Mouse (Mus musculus) left cerebral cortex, adult 11 months (tissue): ENCODE results near the gene Bcl6b.

Experiments
- DNase-seq: peaks from one replicate; pipeline ENCODE4 v3.0.0; 2022; ENCODE audit warnings: low spot score

Gene Bcl6b

DNA sequence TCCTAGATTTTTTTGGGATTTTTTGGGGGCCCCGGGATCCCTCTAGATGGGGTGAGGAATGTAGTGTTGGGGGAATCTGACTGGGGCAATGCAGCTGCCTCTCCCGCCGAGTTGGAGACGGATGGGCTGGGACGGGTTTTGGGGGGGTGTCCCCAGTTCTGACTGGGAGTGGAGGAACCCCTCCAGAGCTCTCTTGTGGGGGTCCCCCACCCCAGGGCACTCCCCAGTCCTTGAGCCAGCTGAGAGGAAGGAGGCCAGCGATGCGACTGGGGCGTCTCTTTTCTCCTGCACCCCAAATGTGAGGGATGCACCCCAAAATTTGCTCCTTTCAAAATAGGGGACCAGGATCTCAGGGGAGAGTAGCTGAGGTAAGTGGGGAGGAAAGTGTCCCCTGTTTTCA is 3.4 kb upstream of the Bcl6b start:
- no peak for DNase-seq

DNA sequence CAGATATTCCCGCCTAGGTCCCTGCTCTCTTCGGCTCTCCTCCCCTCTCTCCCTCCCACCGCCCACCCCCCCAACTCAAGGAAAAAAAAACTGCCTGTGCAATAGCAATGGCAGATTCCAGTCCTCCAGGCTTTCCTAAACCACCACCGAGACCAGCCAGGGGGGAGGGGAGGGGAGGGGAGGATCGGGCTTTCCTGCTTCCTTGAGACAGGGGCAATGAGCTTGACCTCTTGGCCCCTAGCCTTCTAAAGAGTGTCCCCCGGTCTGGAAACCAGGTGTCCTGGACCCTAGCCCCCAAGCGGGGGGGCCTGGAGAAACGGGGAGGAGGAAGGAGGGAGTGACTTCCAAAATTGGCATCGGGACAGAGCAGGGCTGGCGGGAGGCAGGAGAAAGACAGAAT is 2.9 kb upstream of the Bcl6b start:
- DNase-seq: no peak

DNA sequence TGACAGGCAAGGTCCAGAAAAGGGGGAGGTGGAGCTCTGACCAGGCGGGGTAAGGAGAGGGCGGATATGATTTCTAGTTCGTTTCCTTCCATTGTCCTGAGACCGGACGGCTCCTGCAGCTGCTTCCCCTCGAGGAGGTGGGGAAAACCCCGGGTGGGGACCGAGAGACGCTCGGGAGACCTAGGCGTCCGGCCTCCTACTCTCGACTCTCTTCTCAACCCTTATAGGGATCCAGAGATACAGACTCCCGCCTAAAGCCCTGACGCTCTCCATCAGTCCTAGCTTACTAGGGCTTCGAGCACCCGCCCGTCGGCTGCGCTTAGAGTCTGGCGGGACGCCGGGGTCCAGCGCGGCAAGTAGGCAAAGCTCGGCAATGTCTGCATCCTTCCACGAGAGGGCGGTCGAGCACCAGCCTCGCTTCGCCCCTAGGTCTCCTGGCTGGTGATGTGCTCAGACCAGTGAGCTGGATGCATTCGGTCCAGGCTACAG is 685 bp upstream of the Bcl6b start:
- no peak for DNase-seq

DNA sequence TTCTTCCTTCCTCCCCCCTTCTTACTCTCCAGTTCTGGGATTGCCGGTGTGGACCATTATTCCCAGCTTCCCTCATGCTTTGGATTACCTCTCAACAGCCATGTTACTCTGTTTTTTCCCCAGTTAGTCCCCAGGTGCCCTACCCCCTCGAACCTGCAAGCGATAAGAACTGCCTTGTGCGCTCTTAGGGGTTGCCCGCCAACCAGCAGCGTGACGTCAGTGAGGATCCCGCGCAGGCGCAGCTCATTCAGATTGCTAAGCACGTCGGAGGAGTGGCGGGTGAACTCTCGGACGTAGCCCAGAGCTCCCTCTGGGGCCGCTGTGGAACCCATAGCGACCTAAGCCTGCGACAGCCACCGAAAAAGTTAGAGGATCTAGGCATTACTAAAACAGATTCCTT is 770 bp downstream of the Bcl6b start:
- no peak for DNase-seq

DNA sequence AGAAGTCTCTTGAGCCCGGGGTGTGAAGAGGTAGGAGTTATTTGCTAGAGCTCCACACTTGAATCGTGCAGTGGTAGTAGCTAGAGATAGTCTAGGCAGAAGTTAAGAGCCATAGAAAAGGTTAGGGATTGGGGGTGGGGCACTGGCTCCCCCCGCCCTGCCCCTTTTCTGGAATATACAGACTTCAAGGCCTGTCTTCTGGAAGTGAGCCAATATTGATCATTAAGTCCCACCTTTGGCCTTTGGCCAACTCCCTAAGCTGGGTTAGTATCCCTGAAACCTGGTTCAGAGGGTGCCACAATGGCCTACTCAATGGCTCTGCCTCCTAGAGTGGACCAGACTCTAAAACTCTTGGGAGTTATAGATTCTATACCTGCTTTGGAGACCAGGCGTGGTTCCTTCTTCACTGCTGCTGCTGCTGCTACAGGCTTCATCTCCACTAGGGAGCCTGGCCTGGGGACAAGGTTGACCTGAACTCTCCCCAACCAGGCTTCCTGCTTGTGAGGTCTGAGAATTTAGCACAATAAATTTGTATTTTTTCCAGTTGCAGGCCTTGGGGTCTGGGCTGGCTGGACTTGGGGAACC is 1.8 kb downstream of the Bcl6b start:
- no peak for DNase-seq

DNA sequence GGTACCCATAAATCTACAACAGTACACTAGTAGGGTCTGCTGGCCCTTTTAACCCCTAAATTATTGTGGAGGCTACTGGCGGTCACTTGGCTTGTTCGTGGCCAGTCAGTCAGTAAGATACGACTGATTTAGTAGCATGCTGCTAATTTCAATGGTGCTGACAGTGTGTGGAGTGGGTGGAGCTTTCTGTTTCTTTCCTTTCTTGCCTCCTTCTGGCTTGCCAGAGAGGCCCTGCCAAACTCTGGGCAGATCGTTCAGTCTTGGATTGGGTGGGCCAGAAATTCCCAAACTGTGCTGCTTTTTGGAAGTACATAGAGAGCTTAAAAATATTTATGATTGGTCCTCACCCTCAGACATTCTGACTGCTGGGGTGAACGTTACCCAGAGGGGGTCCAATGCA is 2.5 kb downstream of the Bcl6b start:
- DNase-seq: no peak

DNA sequence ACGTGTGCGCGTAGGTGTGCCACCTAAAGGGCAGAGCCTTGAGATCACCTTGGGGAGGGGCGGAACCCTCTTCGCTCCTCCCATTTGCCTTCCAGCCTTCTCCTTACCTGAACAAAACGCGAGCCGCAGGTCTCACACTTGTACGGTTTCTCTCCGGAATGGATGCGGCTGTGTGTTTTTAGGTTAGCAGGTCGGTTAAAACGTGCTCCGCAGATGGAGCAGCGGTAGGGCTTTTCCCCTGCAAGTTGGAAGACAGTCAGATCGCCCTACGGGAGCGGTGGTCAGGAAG is 3.1 kb downstream of the Bcl6b start:
- DNase-seq: no peak

DNA sequence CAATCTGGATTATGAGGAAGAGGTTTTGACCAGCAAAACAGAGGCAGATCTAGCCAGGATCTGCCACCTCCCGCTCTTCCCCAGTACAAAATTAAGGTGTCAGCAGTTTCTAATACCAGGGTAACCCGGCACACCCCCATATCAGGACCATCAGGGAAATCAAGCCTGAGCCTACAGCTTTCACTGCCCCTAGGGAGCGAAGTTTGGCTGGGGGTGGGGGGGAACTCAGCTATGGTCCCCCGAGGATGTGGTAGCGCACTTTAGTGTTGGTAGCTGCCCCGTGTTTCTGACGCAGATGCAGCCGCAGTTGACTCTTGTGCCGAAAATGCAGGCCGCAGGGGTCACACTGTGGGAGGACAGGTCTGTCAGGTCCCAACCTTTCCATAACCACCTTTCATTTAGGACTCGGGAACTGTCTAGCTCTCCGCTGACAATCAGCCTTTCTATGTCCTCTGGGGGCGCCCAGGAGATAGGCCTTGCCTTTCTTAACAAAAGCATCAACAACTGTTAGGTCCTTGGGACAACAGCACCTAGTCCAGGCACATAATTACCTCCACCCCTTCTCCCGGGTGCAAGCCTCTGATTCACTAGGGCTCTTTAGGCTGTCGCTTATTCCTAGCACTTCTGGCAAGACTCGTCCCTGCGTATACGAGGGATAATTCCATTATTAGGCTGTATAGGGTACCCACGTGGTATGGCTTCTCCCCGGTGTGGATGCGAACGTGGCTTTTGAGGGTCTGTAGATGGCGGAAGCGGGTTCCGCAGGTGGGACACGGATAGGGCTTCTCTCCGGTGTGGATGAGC is 3.6 kb downstream of the Bcl6b start:
- no peak for DNase-seq

DNA sequence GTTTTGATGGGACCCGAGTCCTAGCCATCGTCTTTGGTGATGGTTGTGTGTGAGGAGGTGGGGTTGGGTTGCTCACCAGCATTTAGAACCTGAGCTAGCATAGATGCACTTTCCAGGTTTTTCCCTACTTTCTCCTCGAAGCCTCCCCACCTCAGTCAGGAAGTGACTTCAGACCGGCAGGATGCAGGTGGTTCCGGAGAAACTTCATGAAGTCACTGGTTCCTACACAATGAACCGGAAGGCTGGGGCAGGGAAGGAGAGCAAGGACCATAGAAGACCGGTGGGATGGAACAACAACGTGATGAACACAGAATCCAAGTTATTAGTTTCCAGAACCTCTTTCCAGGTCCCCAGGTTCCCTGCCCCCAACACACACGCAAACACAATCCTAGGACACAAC is 5.9 kb downstream of the Bcl6b start:
- no peak for DNase-seq

DNA sequence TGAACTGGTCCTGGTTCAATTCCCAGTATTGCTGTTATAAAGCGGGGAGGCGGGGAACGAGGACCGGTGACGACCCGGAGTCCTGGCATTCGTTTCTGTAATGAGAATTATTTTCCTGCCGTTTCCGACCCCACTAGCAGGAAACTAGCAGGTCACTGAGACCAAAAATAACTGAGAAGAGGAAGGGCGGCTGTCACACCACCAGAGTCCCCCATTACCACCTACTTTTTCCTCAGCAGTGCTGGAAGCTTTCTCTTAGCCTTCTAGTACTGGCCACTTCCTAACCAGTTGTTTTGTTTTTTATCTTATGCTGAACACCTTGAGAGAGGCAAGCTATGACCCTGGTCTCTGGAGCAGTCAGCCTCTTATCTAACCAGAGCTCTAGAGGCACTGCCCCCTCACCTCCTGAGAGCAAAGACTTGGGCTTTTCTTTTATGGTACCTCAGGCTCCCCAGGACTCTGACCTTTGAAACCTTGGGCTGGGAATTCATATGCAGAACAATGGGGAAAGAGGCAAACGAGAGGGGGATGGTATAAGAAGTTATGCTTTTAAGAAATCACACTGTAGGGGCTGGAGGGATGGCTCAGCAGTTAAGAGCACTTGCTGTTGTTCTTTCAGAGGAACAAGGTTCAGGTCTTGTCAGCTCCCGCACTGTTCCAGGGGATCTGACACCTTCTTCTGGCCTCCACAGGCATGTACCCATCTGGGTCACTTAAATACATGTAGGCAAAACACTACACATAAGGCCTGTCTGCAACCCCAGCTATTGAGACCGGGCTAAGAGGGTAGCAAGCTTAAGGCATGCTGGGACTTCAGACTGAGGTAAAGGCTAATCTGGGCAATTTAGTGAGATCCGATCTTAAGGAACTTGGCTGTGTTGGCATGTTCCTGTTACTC is 7.7 kb downstream of the Bcl6b start:
- DNase-seq: no peak

DNA sequence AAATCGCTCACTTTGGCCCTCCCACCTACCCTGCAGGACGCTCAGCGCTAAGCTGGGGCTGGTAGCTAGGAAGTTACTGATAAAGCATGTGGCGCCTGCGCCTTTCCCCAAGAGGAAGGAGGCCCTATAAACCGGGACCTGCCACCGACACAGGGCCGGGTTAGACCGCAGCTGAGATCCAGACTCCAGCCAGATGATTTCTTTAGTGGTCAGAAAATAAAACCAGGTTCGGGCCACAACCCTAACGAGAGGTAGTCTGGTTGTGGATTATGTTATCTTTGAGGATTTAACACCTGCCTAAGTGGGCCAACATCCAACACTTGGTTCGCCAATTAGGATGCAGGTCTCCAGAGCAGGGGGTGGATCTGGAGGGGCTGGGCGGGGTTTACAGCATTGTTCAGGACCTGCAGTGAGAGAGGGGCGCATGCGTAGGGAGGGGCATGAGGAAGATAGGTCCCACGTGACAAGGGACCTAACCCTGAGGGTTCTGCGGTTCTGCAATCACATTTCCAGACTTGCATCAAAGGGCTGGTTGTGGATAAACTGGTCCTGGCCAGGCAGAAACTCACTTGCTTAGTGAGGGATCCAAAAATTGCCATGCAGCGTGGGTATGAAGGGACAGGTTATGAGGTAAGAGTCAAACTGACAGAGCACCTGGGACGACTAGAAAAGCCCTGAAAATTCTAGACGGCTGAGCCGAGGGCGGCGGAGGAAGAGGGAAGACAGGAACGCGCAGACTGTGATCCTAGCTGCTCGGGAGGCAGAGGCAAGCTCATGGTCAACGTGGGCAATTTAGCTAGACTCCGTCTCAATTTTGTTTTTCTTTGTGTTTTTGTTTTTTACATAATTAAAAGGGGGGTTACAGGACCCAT is 8.6 kb downstream of the Bcl6b start, which contains the start of gene Slc16a13:
Gene Slc16a13, minus strand, starts transcription at position 334 of the 872 bp plus-strand sequence.
- peak; percentile 95 for DNase-seq

DNA sequence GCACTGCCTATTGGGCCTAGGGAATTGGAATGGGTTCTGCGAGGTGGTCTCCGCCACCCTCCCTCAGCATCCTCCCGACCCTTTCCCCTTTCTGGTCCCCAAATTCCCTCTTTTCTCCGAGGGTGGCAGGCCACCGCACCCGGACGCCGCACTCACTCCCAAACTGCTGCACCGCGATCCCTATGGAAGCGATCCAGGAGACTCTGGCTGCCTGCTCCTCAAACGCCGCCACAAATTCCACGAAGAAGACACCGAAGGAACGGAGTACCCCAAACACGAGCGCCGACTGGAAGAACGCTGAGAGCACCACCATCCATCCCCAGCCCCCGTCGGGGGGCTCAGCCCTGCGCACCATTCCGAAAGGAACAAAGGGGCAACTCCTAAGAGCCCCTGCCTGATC is 9.3 kb downstream of the Bcl6b start:
- no peak for DNase-seq

DNA sequence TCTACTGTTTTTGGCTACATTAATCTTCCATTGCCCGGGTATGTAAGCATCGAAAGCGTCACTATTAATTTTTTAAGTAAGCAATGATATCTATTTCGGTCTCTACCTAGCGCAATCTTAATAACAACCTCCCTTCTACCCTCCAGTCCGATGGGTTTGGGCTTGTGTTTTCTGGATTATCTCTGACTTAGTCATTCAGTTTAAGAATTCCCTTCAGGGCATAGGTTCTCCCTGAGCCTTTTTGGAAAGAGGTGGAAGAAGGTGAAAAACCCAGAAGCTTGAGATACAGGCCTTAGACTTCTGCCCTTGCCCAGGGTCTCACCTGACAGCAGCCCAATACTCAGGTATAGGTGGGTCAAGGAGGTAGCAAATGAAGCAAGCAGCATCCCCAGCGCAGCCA is 9.7 kb downstream of the Bcl6b start:
- DNase-seq: no peak

DNA sequence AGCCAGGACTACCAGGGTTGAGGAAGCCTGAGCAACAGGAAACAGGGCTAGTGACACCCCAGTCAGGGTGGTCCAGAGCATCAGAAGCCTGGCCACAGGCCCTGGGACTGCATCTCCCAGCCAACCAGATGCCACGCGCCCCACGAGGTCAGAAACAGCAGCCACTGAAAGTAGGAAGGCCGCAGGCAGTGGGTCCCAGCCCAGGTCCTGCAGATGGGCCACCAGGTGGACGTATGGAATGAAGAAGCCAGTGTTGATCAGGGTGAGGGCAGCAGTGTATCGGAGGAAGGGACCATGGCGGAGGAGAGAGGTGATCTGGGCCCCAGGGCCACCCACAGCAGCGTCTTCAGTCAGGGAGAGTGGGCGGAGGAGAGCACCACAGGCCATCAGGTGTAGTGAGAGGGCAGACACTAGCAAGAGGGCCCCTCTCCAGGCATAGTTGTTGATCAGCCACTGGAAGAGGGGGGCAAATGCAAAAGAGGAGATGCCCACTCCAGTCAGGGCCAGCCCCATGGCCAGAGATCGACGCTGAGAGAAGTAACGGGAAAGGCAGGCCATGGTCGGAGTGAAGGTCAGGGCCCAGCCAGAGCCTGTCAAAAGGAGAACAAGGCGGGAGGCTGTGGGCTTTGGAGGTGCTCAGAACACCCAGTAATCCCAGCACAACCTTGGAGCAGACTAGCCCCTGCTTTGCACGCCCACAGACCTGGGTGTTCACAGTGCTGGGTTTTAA is 10.7 kb downstream of the Bcl6b start:
- no peak for DNase-seq

DNA sequence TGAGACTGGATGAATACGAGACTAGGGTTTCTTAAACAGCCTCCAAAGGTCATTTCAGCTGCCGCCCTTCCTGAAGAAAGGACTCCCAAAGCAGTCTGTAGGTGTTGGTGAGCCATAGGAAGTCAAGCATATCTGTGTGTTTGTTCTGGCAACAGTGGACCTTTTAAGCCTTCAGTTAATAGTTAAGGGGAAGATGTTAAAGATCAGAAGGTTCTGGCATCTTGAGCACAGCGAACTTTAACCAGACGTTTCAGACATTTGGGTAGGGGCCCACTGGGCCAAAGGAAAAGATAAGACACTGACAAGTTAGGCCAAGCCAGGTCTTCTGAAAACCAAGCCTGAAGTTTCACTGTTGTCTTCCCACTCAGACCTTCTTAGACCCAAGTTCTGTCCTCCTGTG is 11.6 kb downstream of the Bcl6b start:
- DNase-seq: no peak

DNA sequence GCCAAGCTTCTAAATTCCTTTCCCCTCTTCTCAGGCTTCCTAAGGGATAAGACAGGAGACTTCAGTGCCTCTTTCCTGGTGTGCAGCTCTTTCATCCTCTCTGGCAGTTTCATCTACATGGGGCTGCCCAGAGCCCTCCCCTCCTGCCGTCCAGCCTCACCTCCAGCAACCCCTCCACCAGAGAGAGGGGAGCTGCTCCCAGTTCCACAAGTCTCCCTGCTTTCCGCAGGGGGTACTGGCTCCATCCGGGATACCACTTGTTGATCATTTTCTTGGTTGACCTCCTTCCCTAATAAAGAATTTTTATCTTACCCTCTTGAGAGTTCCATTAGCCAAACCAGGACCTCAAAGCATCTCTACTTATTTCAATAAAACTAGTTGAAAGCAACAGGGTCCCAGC is 13.5 kb downstream of the Bcl6b start:
- no peak for DNase-seq

DNA sequence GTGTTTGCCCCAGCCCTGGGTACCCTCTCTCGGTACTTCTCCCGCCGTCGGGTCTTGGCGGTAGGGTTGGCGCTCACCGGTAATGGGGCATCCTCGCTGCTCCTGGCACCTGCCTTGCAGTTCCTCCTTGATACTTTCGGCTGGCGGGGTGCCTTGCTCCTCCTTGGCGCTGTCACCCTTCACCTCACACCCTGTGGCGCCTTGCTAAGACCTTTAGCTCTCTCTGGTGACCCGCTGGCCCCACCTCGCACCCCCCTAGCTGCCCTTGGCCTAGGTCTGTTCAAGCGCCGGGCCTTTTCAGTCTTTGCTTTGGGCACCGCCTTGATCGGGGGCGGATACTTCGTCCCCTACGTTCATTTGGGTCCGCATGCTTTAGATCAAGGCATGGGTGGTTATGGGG is 14.3 kb downstream of the Bcl6b start:
- no peak for DNase-seq

DNA sequence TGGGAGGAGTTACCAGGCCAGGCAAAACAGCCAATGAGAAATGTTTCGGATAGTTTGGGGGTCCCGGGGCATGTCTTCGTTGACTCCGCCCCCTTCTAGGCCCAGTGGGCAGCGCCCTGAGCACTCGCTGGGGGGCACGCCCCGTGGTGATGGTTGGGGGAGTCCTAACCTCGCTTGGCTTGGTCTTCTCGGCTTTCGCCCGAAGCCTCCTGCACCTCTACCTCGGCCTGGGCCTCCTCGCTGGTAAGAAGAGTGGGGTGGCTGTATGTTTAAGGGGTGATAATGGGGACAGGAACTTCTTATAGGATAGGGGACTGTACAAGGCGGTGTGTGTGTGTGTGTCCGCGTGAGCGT is 14.8 kb downstream of the Bcl6b start:
- DNase-seq: no peak

DNA sequence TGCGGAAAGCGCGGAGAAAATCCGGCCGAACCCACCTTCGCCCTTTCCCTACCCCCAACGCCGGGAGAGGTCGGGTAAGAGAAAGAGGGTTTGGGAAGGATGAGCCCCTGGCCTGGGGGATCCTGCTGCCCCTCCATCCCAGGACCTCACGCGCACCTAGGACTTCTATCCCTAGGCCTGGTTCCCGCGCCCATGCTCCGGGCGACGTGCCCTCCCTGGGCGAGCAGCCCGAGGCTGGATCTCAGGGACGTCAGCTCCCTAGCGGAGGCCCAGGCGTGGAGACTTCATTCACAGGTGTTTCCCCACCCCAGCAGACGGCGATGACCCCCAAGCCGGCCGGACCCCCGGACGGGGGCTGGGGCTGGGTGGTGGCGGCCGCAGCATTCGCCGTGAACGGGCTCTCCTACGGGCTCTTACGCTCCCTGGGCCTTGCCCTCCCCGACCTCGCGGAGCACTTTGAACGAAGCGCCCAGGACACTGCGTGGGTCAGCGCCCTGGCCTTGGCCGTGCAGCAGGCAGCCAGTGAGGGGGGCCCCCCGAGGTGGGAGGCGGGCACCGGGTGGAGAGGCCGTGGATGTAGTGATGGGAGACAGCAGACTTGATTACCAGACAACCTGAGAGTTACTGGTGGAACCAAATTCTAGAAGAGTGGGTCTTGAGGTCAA is 15.3 kb downstream of the Bcl6b start:
- no peak for DNase-seq

DNA sequence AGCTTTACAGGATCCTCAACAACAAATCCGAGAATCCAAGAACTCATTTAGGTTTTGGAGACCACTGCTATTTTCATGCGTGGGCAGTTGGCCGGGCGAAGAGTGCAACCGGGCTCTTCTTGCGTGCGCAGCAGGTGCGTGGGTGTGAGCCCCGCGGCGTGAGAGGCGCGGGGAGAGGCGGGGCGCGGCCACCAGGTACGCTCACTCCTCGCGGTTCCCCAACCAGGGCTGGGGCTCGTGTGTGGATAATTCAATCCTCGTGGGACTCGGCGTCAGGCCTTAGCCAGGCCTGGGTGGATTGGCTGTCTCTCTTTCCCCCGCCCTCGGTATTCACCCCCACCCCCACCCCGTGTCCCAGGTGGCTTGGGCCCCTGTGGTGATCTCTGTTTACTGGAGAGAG is 15.9 kb downstream of the Bcl6b start:
- no peak for DNase-seq

DNA sequence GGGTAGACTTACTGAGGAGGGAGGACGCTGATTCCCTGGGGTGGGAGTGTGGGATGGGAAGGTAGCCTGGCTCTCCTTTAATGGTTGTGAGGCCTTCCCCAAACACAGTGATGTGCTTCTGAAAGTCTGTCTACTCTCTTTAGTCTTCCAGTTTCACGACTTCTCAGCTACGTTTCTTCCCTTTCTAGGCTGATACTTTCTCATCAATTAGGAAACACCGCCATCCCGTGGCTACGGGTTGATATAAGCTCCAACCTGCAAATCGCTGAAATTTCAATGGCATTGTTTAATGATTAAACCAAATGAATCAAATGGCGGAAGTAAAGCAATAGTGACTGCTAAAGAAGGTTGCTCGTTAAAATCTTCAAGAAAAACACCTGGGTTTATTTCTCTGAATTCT is 16.7 kb downstream of the Bcl6b start:
- no peak for DNase-seq
